Mouse (Mus musculus) heart, embryonic 10.5 days (tissue): Measurements from ENCODE around the gene Nin. TPM values are rescaled to one million over a fixed set of nuclear protein-coding genes. Genes with fewer than 3 reads are reported as not detected.

Experiments
- DNase-seq: peaks from one replicate; pipeline ENCODE4 v3.0.0-alpha.2; 2017; ENCODE audit warnings: low spot score
- H3K27ac ChIP-seq: fragments of 300-500 bp; sonication (generic); 2 replicates; pipeline ENCODE4 v1.5.1; 2016; ENCODE audit warnings: mild to moderate bottlenecking
- H3K27me3 ChIP-seq: fragments of 300-500 bp; sonication (generic); 2 replicates; pipeline ENCODE4 v1.6.1; 2016; ENCODE audit warnings: mild to moderate bottlenecking; ENCODE audit not compliant: poor library complexity, insufficient read depth, severe bottlenecking
- H3K36me3 ChIP-seq: fragments of 300-500 bp; sonication (generic); 2 replicates; pipeline ENCODE4 v1.6.1; 2016; ENCODE audit warnings: mild to moderate bottlenecking, moderate library complexity
- H3K4me1 ChIP-seq: fragments of 300-500 bp; sonication (generic); 2 replicates; pipeline ENCODE4 v1.6.1; 2016; ENCODE audit warnings: mild to moderate bottlenecking
- H3K4me3 ChIP-seq: fragments of 300-500 bp; sonication (generic); 2 replicates; pipeline ENCODE4 v1.5.1; 2016; ENCODE audit warnings: mild to moderate bottlenecking, moderate library complexity
- H3K9me3 ChIP-seq: fragments of 300-500 bp; sonication (generic); 2 replicates; pipeline ENCODE4 v1.6.1; 2016; ENCODE audit warnings: mild to moderate bottlenecking, moderate library complexity
- WGBS: fragments of 180-500 bp; shearing (Covaris S2); methylation state at CpG from one replicate; pipeline ENCODE4 v1.1.7; 2016; 5-methylcytosine and 5-hydroxymethylcytosine counted together
- polyA plus RNA-seq: library from polyadenylated mRNA; unstranded; fragments of >200 nt; fragmentation: Nextera tagmentation; extraction: Ambion mirVana; gene quantifications from 2 replicates; pipeline ENCODE4 v1.2.1, GENCODE M21; 2016

Nin gene
- polyA plus RNA-seq, 1 experiment from 2014 or later = 5.9 TPM

GRCm38 (mm10) chr12:69977376-69977998 is 136.0 kb downstream of the Nin start:
- Histone ChIP-seq H3K27me3 (no peaks in the 10 kb centered on the region), H3K4me3 (no peak overlapping the region), H3K27ac (no peak overlapping the region), H3K4me1 (peaks cover 2% of the 10 kb centered on the region; the same call in 1 of the 2 replicates), H3K9me3 (no peaks in the 10 kb centered on the region), H3K36me3 (peaks cover 51% of the 10 kb centered on the region)
- 87% methylated on average over 9 of the region's 9 CpGs for WGBS
- DNase-seq = no peak

- Histone ChIP-seq H3K27ac (no peak overlapping the region), H3K4me3 (no peak overlapping the region), H3K4me1 (peaks cover 2% of the 10 kb centered on the region; the same call in 1 of the 2 replicates), H3K9me3 (no peaks in the 10 kb centered on the region), H3K27me3 (no peaks in the 10 kb centered on the region), H3K36me3 (peaks cover 51% of the 10 kb centered on the region)
- no peak for DNase-seq
- WGBS = 89% methylated on average over 6 of the region's 6 CpGs
These were observed 136.8 kb downstream of the Nin start for GRCm38 (mm10) chr12:69976688-69977087.

GRCm38 (mm10) chr12:69973666-69974065 is 139.9 kb downstream of the Nin start:
- Histone ChIP-seq H3K27ac (no peak overlapping the region), H3K36me3 (peaks cover 55% of the 10 kb centered on the region), H3K9me3 (no peaks in the 10 kb centered on the region), H3K4me3 (no peak overlapping the region), H3K4me1 (peaks cover 2% of the 10 kb centered on the region; the same call in 1 of the 2 replicates), H3K27me3 (no peaks in the 10 kb centered on the region)
- DNase-seq = no peak

GRCm38 (mm10) chr12:69968154-69968553 is 145.4 kb downstream of the Nin start:
- no peak for DNase-seq
- Histone ChIP-seq H3K27me3 (no peaks in the 10 kb centered on the region), H3K4me3 (no peak overlapping the region), H3K4me1 (no peaks in the 10 kb centered on the region), H3K27ac (no peak overlapping the region), H3K9me3 (no peaks in the 10 kb centered on the region), H3K36me3 (peaks cover 91% of the 10 kb centered on the region)
- WGBS = 61% methylated on average over 5 of the region's 5 CpGs

- Histone ChIP-seq H3K27me3 (no peaks in the 10 kb centered on the region), H3K4me1 (no peaks in the 10 kb centered on the region), H3K36me3 (peaks cover 94% of the 10 kb centered on the region), H3K9me3 (no peaks in the 10 kb centered on the region), H3K4me3 (no peak overlapping the region), H3K27ac (no peak overlapping the region)
- DNase-seq = no peak
- WGBS = 91% methylated on average over 6 of the region's 6 CpGs
These were observed 146.4 kb downstream of the Nin start for GRCm38 (mm10) chr12:69967112-69967511.

GRCm38 (mm10) chr12:69966071-69966470 is 147.4 kb downstream of the Nin start:
- no peak overlapping the region for H3K27ac ChIP-seq
- H3K27me3 ChIP-seq = no peaks in the 10 kb centered on the region
- no peaks in the 10 kb centered on the region for H3K4me1 ChIP-seq
- 67% methylated on average over 5 of the region's 5 CpGs for WGBS
- no peak overlapping the region for H3K4me3 ChIP-seq
- H3K9me3 ChIP-seq = no peaks in the 10 kb centered on the region
- no peak for DNase-seq
- H3K36me3 ChIP-seq = peaks cover 93% of the 10 kb centered on the region

GRCm38 (mm10) chr12:69965644-69966043 is 147.9 kb downstream of the Nin start:
- Histone ChIP-seq H3K27ac (no peak overlapping the region), H3K4me3 (no peak overlapping the region), H3K36me3 (peaks cover 93% of the 10 kb centered on the region), H3K4me1 (no peaks in the 10 kb centered on the region), H3K9me3 (no peaks in the 10 kb centered on the region), H3K27me3 (no peaks in the 10 kb centered on the region)
- no peak for DNase-seq
- 90% methylated on average over 3 of the region's 3 CpGs for WGBS

GRCm38 (mm10) chr12:69963141-69963540 is 150.4 kb downstream of the Nin start:
- peaks cover 76% of the 10 kb centered on the region for H3K36me3 ChIP-seq
- WGBS = 90% methylated on average over 6 of the region's 6 CpGs
- H3K27ac ChIP-seq = no peak overlapping the region

GRCm38 (mm10) chr12:69962468-69962867 is 151.0 kb downstream of the Nin start:
- DNase-seq = no peak
- H3K9me3 ChIP-seq = no peaks in the 10 kb centered on the region
- 61% methylated on average over 4 of the region's 4 CpGs for WGBS
- H3K27ac ChIP-seq = no peak overlapping the region
- H3K4me1 ChIP-seq = no peaks in the 10 kb centered on the region
- H3K4me3 ChIP-seq = no peak overlapping the region
- H3K27me3 ChIP-seq = no peaks in the 10 kb centered on the region
- H3K36me3 ChIP-seq = peaks cover 69% of the 10 kb centered on the region

More at GRCm38 (mm10) chr12:69963141-69963540, 150.4 kb downstream of the Nin start:
- Histone ChIP-seq H3K27me3 (no peaks in the 10 kb centered on the region), H3K9me3 (no peaks in the 10 kb centered on the region), H3K4me3 (no peak overlapping the region), H3K4me1 (no peaks in the 10 kb centered on the region)
- DNase-seq = no peak

Other genes starting within 250 kb of the Nin start
- gene Atl1, start 221.1 kb downstream of the Nin start, polyA plus RNA-seq = 5.5 and 6.5 TPM in 2 replicates
- gene Map4k5, start 220.5 kb downstream of the Nin start, polyA plus RNA-seq = 32.3 and 33.7 TPM in 2 replicates
- 3.9 and 6.8 TPM in 2 replicates for gene Sav1, start 126.7 kb downstream of the Nin start, polyA plus RNA-seq
- gene Abhd12b, start 40.4 kb upstream of the Nin start, polyA plus RNA-seq = not detected in 2 replicates
- 30.3 and 42.6 TPM in 2 replicates for gene Pygl, start 117.8 kb upstream of the Nin start, polyA plus RNA-seq
- gene Trim9, start 233.9 kb upstream of the Nin start, polyA plus RNA-seq = 0.33 and 0.55 TPM in 2 replicates